Mouse (Mus musculus) testis, adult 2 months (tissue): ENCODE results near the gene Gm9837.

Experiments
- CTCF ChIP-seq: fragments of 200-500 bp; IDR thresholded peaks from 2 replicates; pipeline ENCODE4 v1.5.1; 2012; ENCODE audit warnings: low read depth, mild to moderate bottlenecking, inconsistent platforms, low read length, moderate library complexity; ENCODE audit not compliant: control insufficient read depth, insufficient read depth, insufficient replicate concordance
- POLR2A ChIP-seq: fragments of 200-500 bp; IDR thresholded peaks from 2 replicates; pipeline ENCODE4 v1.6.1; 2012; ENCODE audit warnings: low read depth, mild to moderate bottlenecking, inconsistent platforms, low read length, moderate library complexity; ENCODE audit not compliant: control insufficient read depth

DNA sequence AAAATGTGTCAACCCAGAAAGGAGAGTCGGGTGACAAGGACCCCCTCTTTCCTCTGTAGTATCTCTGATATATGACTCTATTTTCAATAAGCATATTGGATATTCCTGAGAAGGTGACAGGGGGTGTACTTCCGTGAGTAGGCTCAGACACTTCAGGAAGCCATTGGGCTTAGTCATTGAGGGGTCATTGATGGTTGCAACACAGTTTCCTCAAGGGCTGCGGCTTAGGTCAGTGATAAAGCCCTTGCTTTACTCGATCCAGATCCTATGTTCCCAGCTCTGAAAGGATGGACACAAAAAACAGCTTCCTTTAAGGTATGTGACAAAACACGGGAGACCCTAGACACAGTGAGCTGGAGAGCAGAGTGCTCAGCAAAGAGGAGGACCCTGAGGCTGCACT, 33.5 kb upstream of the Gm9837 start:
- no peak for TF ChIP-seq CTCF
- TF ChIP-seq POLR2A, result no peak
